In genomic region chr15:88774630-88775029, GRCm38 (mm10) we compare ENCODE assay signal across 6 mouse cellular contexts. TPM values are rescaled to one million over a fixed set of nuclear protein-coding genes. Genes with fewer than 3 reads are reported as not detected.
A peak's percentile ranks its signal among the peaks of the same experiment; 100 is the strongest.
DNase-seq lines count a peak whose midpoint lies in the region; ATAC-seq and TF ChIP-seq lines count a peak whose summit lies in the region.
"Not testable (repeated sequence)": the region's sequence is repeated elsewhere in the genome, so short reads cannot be mapped to it uniquely, and the experiment has no call there.

No protein-coding gene starts in this region.

- not testable (repeated sequence) for TF ChIP-seq POLR2A in MEL (IDR thresholded peaks at IDR 0.05; ENCODE audit: control insufficient read depth in 1 of 2, insufficient read depth in 1 of 2, low read depth in 1 of 2, low read length in 2 of 2, poor library complexity in 1 of 2); small intestine, adult 2 months (IDR thresholded peaks at IDR 0.05; ENCODE audit: low read depth, low read length)

- H3K27ac ChIP-seq in MEL (ENCODE audit: control insufficient read depth, low read depth, low read length); gastrocnemius, adult 2 months; intestine, postnatal 0 days (ENCODE audit: low read depth, low read length); left cerebral cortex, adult 2 months; lung, postnatal 0 days (ENCODE audit: low read length); small intestine, adult 2 months (ENCODE audit: insufficient read depth, low read depth, low read length): not testable (repeated sequence)

- DNase-seq in MEL (ENCODE audit: low read depth, low spot score); gastrocnemius, adult 2 months; left cerebral cortex, adult 2 months (ENCODE audit: extremely low spot score in 1 of 2, low spot score in 2 of 2); lung, postnatal 0 days (ENCODE audit: low spot score): not testable (repeated sequence)

- H3K4me2 ChIP-seq in intestine, postnatal 0 days (replicated peaks; ENCODE audit: low read depth); lung, postnatal 0 days (replicated peaks; ENCODE audit: low read depth, low read length): not testable (repeated sequence)

- not testable (repeated sequence) for TF ChIP-seq EP300 in MEL (IDR thresholded peaks at IDR 0.05; ENCODE audit: low read depth in 1 of 2, low read length in 2 of 2); lung, postnatal 0 days (IDR thresholded peaks at IDR 0.05)

- not testable (repeated sequence) for H3K9ac ChIP-seq in MEL (ENCODE audit: control insufficient read depth, low read depth, low read length, poor library complexity, severe bottlenecking); intestine, postnatal 0 days (ENCODE audit: low read depth, low read length); lung, postnatal 0 days (replicated peaks; ENCODE audit: low read depth)

- H3K36me3 ChIP-seq in MEL (ENCODE audit: control insufficient read depth in 1 of 2, insufficient read depth in 2 of 2, low read length in 2 of 2), result peaks cover 0 to 19% of the 10 kb centered on the region in 2 experiments; a peak in 3 of 4 replicates
- H3K36me3 ChIP-seq in intestine, postnatal 0 days (ENCODE audit: control insufficient read depth, insufficient read depth); lung, postnatal 0 days (ENCODE audit: insufficient read depth, low read length): not testable (repeated sequence)
- H3K36me3 ChIP-seq in small intestine, adult 2 months (ENCODE audit: control insufficient read depth, insufficient read depth, low read length), result peaks cover 24% of the 10 kb centered on the region

- WGBS in intestine, postnatal 0 days, result 96% methylated on average over 5 of the region's 5 CpGs
- WGBS in lung, postnatal 0 days, result 88% methylated on average over 5 of the region's 5 CpGs
- 88% methylated on average over 5 of the region's 5 CpGs for WGBS in small intestine, adult 2 months

- TF ChIP-seq CTCF in MEL (IDR thresholded peaks at IDR 0.05 in 2 of 3, conservative IDR thresholded peaks at IDR 0.05 in 1 of 3; ENCODE audit: control insufficient read depth in 1 of 3, insufficient read depth in 1 of 3, low read depth in 2 of 3, low read length in 3 of 3, poor library complexity in 1 of 3, severe bottlenecking in 1 of 3), result peak in 2 of 3 experiments; percentile 16 to 34; a peak in 3 of 6 replicates
- TF ChIP-seq CTCF in gastrocnemius, adult 2 months (IDR thresholded peaks at IDR 0.05), result peak; percentile 25; the same call in 1 of the 2 replicates
- TF ChIP-seq CTCF in intestine, postnatal 0 days (IDR thresholded peaks at IDR 0.05; ENCODE audit: low read depth), result peak; percentile 35; the same call in 1 of the 2 replicates
- TF ChIP-seq CTCF in left cerebral cortex, adult 2 months (IDR thresholded peaks at IDR 0.05), result peak; percentile 24; the same call in 1 of the 2 replicates
- TF ChIP-seq CTCF in lung, postnatal 0 days (IDR thresholded peaks at IDR 0.05), result peak; percentile 15
- TF ChIP-seq CTCF in small intestine, adult 2 months (IDR thresholded peaks at IDR 0.05; ENCODE audit: extremely low read depth, insufficient read length, insufficient replicate concordance, low read depth, low read length), result peak; percentile 22; the same call in 1 of the 2 replicates

- H3K27me3 ChIP-seq in MEL (ENCODE audit: control insufficient read depth in 1 of 2, insufficient read depth in 2 of 2, low read length in 2 of 2); intestine, postnatal 0 days (replicated peaks; ENCODE audit: control insufficient read depth, insufficient read depth, low read length); lung, postnatal 0 days (replicated peaks; ENCODE audit: insufficient read depth, low read length); small intestine, adult 2 months (ENCODE audit: control insufficient read depth, insufficient read depth, low read length): not testable (repeated sequence)

- H3K4me1 ChIP-seq in MEL (ENCODE audit: control insufficient read depth in 1 of 2, insufficient read depth in 2 of 2, low read length in 2 of 2); intestine, postnatal 0 days (replicated peaks; ENCODE audit: control insufficient read depth, insufficient read depth, low read length); lung, postnatal 0 days (ENCODE audit: insufficient read depth, low read depth, low read length); small intestine, adult 2 months (ENCODE audit: control insufficient read depth, insufficient read depth, insufficient read length, low read length): not testable (repeated sequence)

- ATAC-seq in intestine, postnatal 0 days; lung, postnatal 0 days: not testable (repeated sequence)

- not testable (repeated sequence) for H3K4me3 ChIP-seq in MEL (ENCODE audit: control insufficient read depth in 1 of 2, insufficient read depth in 1 of 2, low read depth in 2 of 2, low read length in 2 of 2); gastrocnemius, adult 2 months; intestine, postnatal 0 days (ENCODE audit: low read depth, low read length); left cerebral cortex, adult 2 months; lung, postnatal 0 days (ENCODE audit: low read depth, low read length); small intestine, adult 2 months (ENCODE audit: low read depth, low read length)

- intact Hi-C loops in gastrocnemius, adult 2 months (cut with DNase I); left cerebral cortex, adult 2 months (cut with DNase I): not testable (repeated sequence)

- not testable (repeated sequence) for H3K9me3 ChIP-seq in MEL (replicated peaks; ENCODE audit: insufficient read depth, low read length); intestine, postnatal 0 days (ENCODE audit: control insufficient read depth); lung, postnatal 0 days (ENCODE audit: low read length)

- not testable (repeated sequence) for H3K79me2 ChIP-seq in MEL (ENCODE audit: control insufficient read depth, insufficient read depth, low read length, poor library complexity)

- not testable (repeated sequence) for TF ChIP-seq RAD21 in MEL (IDR thresholded peaks at IDR 0.05; ENCODE audit: low read depth, low read length)

TF ChIP-seq in MEL, 35 proteins besides CTCF, POLR2A, EP300 and RAD21:
- TF ChIP-seq MYC (IDR thresholded peaks at IDR 0.05; ENCODE audit: low read depth, low read length) (peak; percentile 58; the same call in 1 of the 2 replicates), ZNF384 (IDR thresholded peaks at IDR 0.05; ENCODE audit: low read depth, low read length) (peak; percentile 84), SMC3 (IDR thresholded peaks at IDR 0.05; ENCODE audit: low read depth, low read length) (0 out of 2 replicates have a peak, but pooled peaks have one; percentile 4)
TF ChIP-seq in MEL: peak in this region for 3; not testable (repeated sequence) for 32.

RNA-seq across cellular contexts. Expression of gene Zbed4, which starts 23.2 kb away (rescaled TPM):
- 57.3 and 57.9 TPM in 2 replicates for total RNA-seq in MEL (2012; rRNA removed)
- polyA plus RNA-seq in MEL (2012; ENCODE audit: insufficient read depth in 1 of 2, insufficient read length in 2 of 2, low read depth in 1 of 2, low replicate concordance in 2 of 2, missing spikeins in 1 of 2), result 10 to 100 TPM in 1 of 2 experiments, not detected in 1; 53.2 TPM
- total RNA-seq in gastrocnemius, adult 2 months (2021), result 10 to 100 TPM; 14.1 to 15.8 TPM
- 4.9 and 5.1 TPM in 2 replicates for polyA plus RNA-seq in intestine, postnatal 0 days (2015; fragmentation: Nextera tagmentation; extraction: Ambion mirVana)
- total RNA-seq in left cerebral cortex, adult 2 months (2021), result 10 to 100 TPM; 10.9 to 12.6 TPM
- 4.7 and 4.8 TPM in 2 replicates for polyA plus RNA-seq in lung, postnatal 0 days (2015; fragmentation: Nextera tagmentation; extraction: Ambion mirVana)
- 2.9 and 3.9 TPM in 2 replicates for polyA plus RNA-seq in small intestine, adult 2 months (2012; rRNA removed)

RNA-seq across cellular contexts. Expression of gene Brd1, which starts 40.6 kb away (rescaled TPM):
- 33.7 and 33.8 TPM in 2 replicates for total RNA-seq in MEL (2012; rRNA removed)
- polyA plus RNA-seq in MEL (2012; ENCODE audit: insufficient read depth in 1 of 2, insufficient read length in 2 of 2, low read depth in 1 of 2, low replicate concordance in 2 of 2, missing spikeins in 1 of 2), result 10 to 100 TPM; 43.1 to 72.7 TPM
- total RNA-seq in gastrocnemius, adult 2 months (2021), result 10 to 100 TPM; 25.0 to 25.4 TPM
- 11.4 and 13.3 TPM in 2 replicates for polyA plus RNA-seq in intestine, postnatal 0 days (2015; fragmentation: Nextera tagmentation; extraction: Ambion mirVana)
- 10 to 100 TPM; 54.5 to 57.8 TPM for total RNA-seq in left cerebral cortex, adult 2 months (2021)
- 17.1 and 18.1 TPM in 2 replicates for polyA plus RNA-seq in lung, postnatal 0 days (2015; fragmentation: Nextera tagmentation; extraction: Ambion mirVana)
- 6.9 and 15.7 TPM in 2 replicates for polyA plus RNA-seq in small intestine, adult 2 months (2012; rRNA removed)

RNA-seq across cellular contexts. Expression of gene Alg12, which starts 44.5 kb away (rescaled TPM):
- total RNA-seq in MEL (2012; rRNA removed), result 12.3 and 13.7 TPM in 2 replicates
- 10 to 100 TPM in 1 of 2 experiments, not detected in 1; 18.6 TPM for polyA plus RNA-seq in MEL (2012; ENCODE audit: insufficient read depth in 1 of 2, insufficient read length in 2 of 2, low read depth in 1 of 2, low replicate concordance in 2 of 2, missing spikeins in 1 of 2)
- total RNA-seq in gastrocnemius, adult 2 months (2021), result 1 to 10 TPM; 3.9 to 6.6 TPM
- polyA plus RNA-seq in intestine, postnatal 0 days (2015; fragmentation: Nextera tagmentation; extraction: Ambion mirVana), result 7.3 and 8.4 TPM in 2 replicates
- total RNA-seq in left cerebral cortex, adult 2 months (2021), result 10 to 100 TPM; 13.3 to 14.4 TPM
- 7.2 and 7.9 TPM in 2 replicates for polyA plus RNA-seq in lung, postnatal 0 days (2015; fragmentation: Nextera tagmentation; extraction: Ambion mirVana)
- polyA plus RNA-seq in small intestine, adult 2 months (2012; rRNA removed), result 14.5 and 16.4 TPM in 2 replicates

RNA-seq across cellular contexts. Expression of gene Creld2, which starts 44.8 kb away (rescaled TPM):
- 121 and 188 TPM in 2 replicates for total RNA-seq in MEL (2012; rRNA removed)
- 100 to 1,000 TPM in 1 of 2 experiments, not detected in 1; 118 TPM for polyA plus RNA-seq in MEL (2012; ENCODE audit: insufficient read depth in 1 of 2, insufficient read length in 2 of 2, low read depth in 1 of 2, low replicate concordance in 2 of 2, missing spikeins in 1 of 2)
- 10 to 100 TPM in 1 of 2 experiments, 1 to 10 TPM in 1; 8.1 to 11.6 TPM for total RNA-seq in gastrocnemius, adult 2 months (2021)
- 67.8 and 67.9 TPM in 2 replicates for polyA plus RNA-seq in intestine, postnatal 0 days (2015; fragmentation: Nextera tagmentation; extraction: Ambion mirVana)
- 10 to 100 TPM; 22.1 to 26.3 TPM for total RNA-seq in left cerebral cortex, adult 2 months (2021)
- polyA plus RNA-seq in lung, postnatal 0 days (2015; fragmentation: Nextera tagmentation; extraction: Ambion mirVana), result 62.6 and 76.5 TPM in 2 replicates
- 55.7 and 59.1 TPM in 2 replicates for polyA plus RNA-seq in small intestine, adult 2 months (2012; rRNA removed)
